Mouse (Mus musculus) myocyte (in vitro differentiated cells): Measurements from ENCODE around the gene Cyth2. TPM values are rescaled to one million over a fixed set of nuclear protein-coding genes. Genes with fewer than 3 reads are reported as not detected.

ENCODE experiments used
- H3K27me3 ChIP-seq: one replicate; pipeline ENCODE4 v1.6.1; 2011; ENCODE audit not compliant: control insufficient read depth, insufficient read depth, insufficient read length
- H3K36me3 ChIP-seq: one replicate; pipeline ENCODE4 v1.6.1; 2011; ENCODE audit not compliant: control insufficient read depth, insufficient read depth
- H3K4me2 ChIP-seq: one replicate; pipeline ENCODE4 v1.6.1; 2011; ENCODE audit warnings: low read depth, control low read depth
- H3K4me3 ChIP-seq: one replicate; pipeline ENCODE4 v1.5.1; 2011; ENCODE audit warnings: mild to moderate bottlenecking, control low read depth, moderate library complexity
- H3K79me2 ChIP-seq: one replicate; pipeline ENCODE4 v1.6.1; 2011; ENCODE audit not compliant: control insufficient read depth, insufficient read depth
- H3ac ChIP-seq: one replicate; pipeline ENCODE4 v1.6.1; 2011; ENCODE audit not compliant: control insufficient read depth, insufficient read length
- CEBPB ChIP-seq: IDR thresholded peaks from 2 replicates; pipeline ENCODE4 v1.6.1; 2011; ENCODE audit warnings: mild to moderate bottlenecking, moderate library complexity; ENCODE audit not compliant: poor library complexity, insufficient read depth, severe bottlenecking
- E2F4 ChIP-seq: IDR thresholded peaks from one replicate; pipeline ENCODE4 v1.6.1; 2011; ENCODE audit warnings: mild to moderate bottlenecking, control low read depth, moderate library complexity; ENCODE audit not compliant: insufficient read depth
- MAX ChIP-seq: IDR thresholded peaks from one replicate; pipeline ENCODE4 v1.6.1; 2011; ENCODE audit warnings: low read depth, mild to moderate bottlenecking, control low read depth
- MYOD1 ChIP-seq, 3 experiments: IDR thresholded peaks; one replicate each; pipeline ENCODE4 v1.6.1; 2011; ENCODE audit warnings: control low read depth in 2 of 3, low read depth in 2 of 3, mild to moderate bottlenecking in 2 of 3, moderate library complexity in 1 of 3; ENCODE audit not compliant: insufficient read length in 2 of 3, control insufficient read depth in 1 of 3
- MYOG ChIP-seq, 3 experiments: IDR thresholded peaks; one replicate each; pipeline ENCODE4 v1.6.1; 2011; ENCODE audit warnings: control low read depth in 2 of 3, low read depth in 2 of 3, mild to moderate bottlenecking in 2 of 3; ENCODE audit not compliant: insufficient read length in 2 of 3, control insufficient read depth in 1 of 3, insufficient read depth in 1 of 3
- POLR2A ChIP-seq: IDR thresholded peaks from one replicate; pipeline ENCODE4 v1.6.1; 2011; ENCODE audit warnings: low read depth, mild to moderate bottlenecking, control low read depth, moderate library complexity; ENCODE audit not compliant: insufficient read length
- POLR2AphosphoS2 ChIP-seq: IDR thresholded peaks from one replicate; pipeline ENCODE4 v1.6.1; 2011; ENCODE audit warnings: low read depth, control low read depth; ENCODE audit not compliant: insufficient read length
- REST ChIP-seq: IDR thresholded peaks from one replicate; pipeline ENCODE4 v1.6.1; 2011; ENCODE audit warnings: mild to moderate bottlenecking, control low read depth, moderate library complexity; ENCODE audit not compliant: insufficient read depth, insufficient read length
- SRF ChIP-seq: IDR thresholded peaks from one replicate; pipeline ENCODE4 v1.6.1; 2011; ENCODE audit warnings: low read depth; ENCODE audit not compliant: control insufficient read depth, insufficient read length
- TCF12 ChIP-seq: IDR thresholded peaks from one replicate; pipeline ENCODE4 v1.6.1; 2011; ENCODE audit warnings: mild to moderate bottlenecking, control low read depth; ENCODE audit not compliant: poor library complexity, insufficient read depth, severe bottlenecking
- TCF3 ChIP-seq: IDR thresholded peaks from one replicate; pipeline ENCODE4 v1.6.1; 2011; ENCODE audit warnings: low read depth, control low read depth; ENCODE audit not compliant: insufficient read length
- USF1 ChIP-seq: IDR thresholded peaks from one replicate; pipeline ENCODE4 v1.6.1; 2011; ENCODE audit warnings: low read depth, mild to moderate bottlenecking, control low read depth, moderate library complexity
- polyA plus RNA-seq: library from polyadenylated mRNA; unstranded; fragments of >200 nt; fragmentation: generic; extraction: Trizol; gene quantifications from one replicate; pipeline ENCODE4 v1.2.1, GENCODE M21; 2012; ENCODE audit warnings: missing spikeins

Cyth2 gene
- polyA plus RNA-seq, 1 experiment: 145 TPM

DNA sequence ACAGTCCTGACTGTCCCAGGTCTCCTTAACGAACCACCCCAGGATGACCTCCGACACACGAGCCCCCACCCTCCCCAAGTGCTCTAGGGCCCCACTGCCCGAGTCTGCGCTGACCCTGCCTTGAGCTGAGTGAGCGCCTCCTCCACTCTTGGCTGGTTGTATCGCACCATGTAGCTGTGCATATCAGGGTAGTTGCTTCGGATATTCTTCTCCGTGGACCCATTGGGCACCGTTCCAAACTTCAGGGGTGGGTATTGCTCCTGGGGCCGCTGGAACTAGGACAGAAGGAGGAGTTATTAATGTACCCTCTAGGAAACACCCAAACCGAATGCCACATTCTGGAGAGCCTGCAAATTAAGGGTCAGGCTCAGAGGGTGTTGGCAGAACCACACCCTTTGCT is 38.7 kb upstream of the Cyth2 start:
- Histone ChIP-seq H3K79me2 (no peaks in the 10 kb centered on the region), H3K27me3 (no peaks in the 10 kb centered on the region), H3K36me3 (no peaks in the 10 kb centered on the region), H3K4me3 (no peak overlapping the region), H3ac (no peak overlapping the region), H3K4me2 (no peak overlapping the region)
- TF ChIP-seq MYOG (IDR thresholded peaks at IDR 0.05; ENCODE audit: control insufficient read depth in 1 of 3, insufficient read depth in 1 of 3, insufficient read length in 2 of 3, low read depth in 2 of 3) (no peak), CEBPB (no peak), MYOD1 (IDR thresholded peaks at IDR 0.05; ENCODE audit: control insufficient read depth in 1 of 3, insufficient read length in 2 of 3, low read depth in 2 of 3) (no peak), SRF (no peak), USF1 (no peak), TCF12 (no peak), E2F4 (no peak), TCF3 (no peak), POLR2A (no peak), REST (no peak), POLR2AphosphoS2 (no peak), MAX (no peak)

GRCm38 (mm10) chr7:45850661-45851060 is 36.3 kb upstream of the Cyth2 start:
- no peaks in the 10 kb centered on the region for H3K27me3 ChIP-seq
- no peaks in the 10 kb centered on the region for H3K36me3 ChIP-seq
- H3K4me3 ChIP-seq: no peak overlapping the region
- TF ChIP-seq MAX (no peak), E2F4 (no peak), USF1 (no peak), TCF3 (no peak)
- no peaks in the 10 kb centered on the region for H3K79me2 ChIP-seq
- no peak overlapping the region for H3K4me2 ChIP-seq
- H3ac ChIP-seq: no peak overlapping the region

- Histone ChIP-seq H3K36me3 (no peaks in the 10 kb centered on the region), H3K4me3 (no peak overlapping the region), H3K4me2 (no peak overlapping the region), H3ac (no peak overlapping the region), H3K79me2 (no peaks in the 10 kb centered on the region), H3K27me3 (no peaks in the 10 kb centered on the region)
- TF ChIP-seq MYOD1 (IDR thresholded peaks at IDR 0.05; ENCODE audit: control insufficient read depth in 1 of 3, insufficient read length in 2 of 3, low read depth in 2 of 3) (peak in 1 of 3 experiments; percentile 10), E2F4 (no peak), MYOG (IDR thresholded peaks at IDR 0.05; ENCODE audit: control insufficient read depth in 1 of 3, insufficient read depth in 1 of 3, insufficient read length in 2 of 3, low read depth in 2 of 3) (peak in 1 of 3 experiments; percentile 8)
Measured at GRCm38 (mm10) chr7:45848447-45849027, 34.2 kb upstream of the Cyth2 start.

DNA sequence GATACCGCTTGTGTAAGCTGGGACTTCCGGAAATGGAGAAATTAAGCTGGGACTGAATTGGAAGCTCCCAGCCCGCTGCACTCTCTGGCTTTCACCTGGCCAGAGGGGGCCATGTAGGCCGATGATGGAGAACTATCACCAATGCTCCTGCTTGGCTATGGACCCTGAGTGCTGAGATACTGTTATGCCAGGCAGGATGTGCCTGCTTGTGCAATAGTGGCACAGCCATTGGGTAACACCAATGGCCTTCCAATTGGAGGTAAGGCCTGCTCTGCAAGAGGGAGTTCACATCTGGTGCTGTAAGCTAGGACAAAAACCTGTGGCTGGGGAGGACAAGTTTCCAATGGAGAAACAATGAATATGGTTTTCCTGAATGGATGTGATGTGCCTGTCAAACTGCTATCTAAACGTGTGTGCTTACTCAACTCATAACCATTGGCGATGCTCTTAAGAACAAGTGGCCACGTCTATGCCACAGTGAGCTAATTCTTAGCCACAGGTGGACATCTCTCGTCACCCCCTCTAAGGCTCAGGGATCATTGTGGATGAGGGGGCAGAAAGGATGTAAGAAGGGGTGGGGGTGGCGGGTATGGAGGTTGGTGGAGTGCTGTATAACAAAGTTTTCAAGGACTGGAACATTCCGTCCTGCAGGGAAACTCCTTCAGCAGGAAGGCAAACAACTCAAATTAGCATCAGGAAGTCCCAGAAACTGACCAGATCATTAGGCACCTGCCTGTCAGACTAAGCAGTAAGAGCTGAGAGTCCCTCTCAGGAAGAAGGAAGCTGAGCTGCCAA is 28.8 kb upstream of the Cyth2 start:
- Histone ChIP-seq H3K36me3 (no peaks in the 10 kb centered on the region), H3K4me2 (no peak overlapping the region), H3ac (no peak overlapping the region), H3K79me2 (no peaks in the 10 kb centered on the region), H3K27me3 (no peaks in the 10 kb centered on the region), H3K4me3 (no peak overlapping the region)
- TF ChIP-seq SRF: no peak
- TF ChIP-seq CEBPB: no peak
- TF ChIP-seq REST: no peak
- TF ChIP-seq TCF3: no peak
- no peak for TF ChIP-seq USF1
- TF ChIP-seq MYOD1 (IDR thresholded peaks at IDR 0.05; ENCODE audit: control insufficient read depth in 1 of 3, insufficient read length in 2 of 3, low read depth in 2 of 3): no peak
- TF ChIP-seq POLR2A: no peak
- TF ChIP-seq TCF12: no peak
- no peak for TF ChIP-seq MAX
- no peak for TF ChIP-seq E2F4
- TF ChIP-seq POLR2AphosphoS2: no peak
- no peak for TF ChIP-seq MYOG (IDR thresholded peaks at IDR 0.05; ENCODE audit: control insufficient read depth in 1 of 3, insufficient read depth in 1 of 3, insufficient read length in 2 of 3, low read depth in 2 of 3)

DNA sequence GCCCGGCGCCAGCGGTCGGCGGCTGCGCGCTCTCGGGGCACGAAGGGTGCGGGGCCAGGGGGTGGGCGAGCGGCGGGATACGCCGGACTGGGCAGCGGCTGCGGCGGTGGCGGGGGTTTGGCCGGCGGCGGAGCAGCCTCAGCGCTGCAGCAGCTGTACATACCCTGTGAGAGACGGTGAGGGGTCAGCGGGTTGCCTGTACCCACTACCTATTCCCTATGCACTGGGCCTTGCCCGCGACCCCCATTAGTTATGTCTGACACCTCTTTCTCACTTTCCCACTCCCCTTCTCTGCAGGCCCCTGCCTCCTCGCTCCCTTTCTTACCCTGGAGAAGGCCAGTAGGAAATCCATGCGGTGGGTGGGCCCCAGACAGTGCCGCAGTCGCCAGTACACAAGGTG is 19.5 kb upstream of the Cyth2 start:
- no peak overlapping the region for H3K4me3 ChIP-seq
- no peaks in the 10 kb centered on the region for H3K36me3 ChIP-seq
- no peak for TF ChIP-seq POLR2A
- no peak for TF ChIP-seq TCF12
- TF ChIP-seq SRF: no peak
- TF ChIP-seq MYOD1 (IDR thresholded peaks at IDR 0.05; ENCODE audit: control insufficient read depth in 1 of 3, insufficient read length in 2 of 3, low read depth in 2 of 3): no peak
- no peak overlapping the region for H3ac ChIP-seq
- H3K4me2 ChIP-seq: no peak overlapping the region
- H3K79me2 ChIP-seq: peaks cover 14% of the 10 kb centered on the region
- peaks cover 24% of the 10 kb centered on the region for H3K27me3 ChIP-seq
